8 mouse cellular contexts compared by ENCODE assay signal in genomic region chr8:84893709-84894134, GRCm38 (mm10). TPM values are rescaled to one million over a fixed set of nuclear protein-coding genes. Genes with fewer than 3 reads are reported as not detected.
DNase-seq lines count a peak whose midpoint lies in the region; ATAC-seq lines count a peak whose summit lies in the region.

TSS of gene Gcdh (minus strand) at chr8:84893921.

- peak within 1 kb of the TSS; percentile 88 for H3K4me2 ChIP-seq in lung, embryonic 16.5 days (ENCODE audit: low read depth, low read length)

- H3K27ac ChIP-seq in lung, embryonic 16.5 days (ENCODE audit: low read length) = no peak within 1 kb of the TSS

- peaks cover 8% of the 10 kb centered on the region for H3K4me1 ChIP-seq in lung, embryonic 16.5 days (replicated peaks; ENCODE audit: control insufficient read depth, insufficient read depth, low read length)

- no peaks in the 10 kb centered on the region for H3K9me3 ChIP-seq in lung, embryonic 16.5 days (ENCODE audit: control insufficient read depth, low read length)

- H3K36me3 ChIP-seq in lung, embryonic 16.5 days (ENCODE audit: control insufficient read depth, insufficient read depth, low read length) = no peaks in the 10 kb centered on the region

- DNase-seq in MEL-GATA-1-ER (ENCODE audit: extremely low read depth, low read depth) = peak; percentile 96
- DNase-seq in cerebellum, adult 8-10 months = peak; percentile 91
- DNase-seq in forelimb bud, embryonic 11.5 days (ENCODE audit: low read depth, low spot score) = peak; percentile 94
- DNase-seq in layer of hippocampus, adult 9-10 months (ENCODE audit: low spot score) = peak; percentile 90
- DNase-seq in ovary, postnatal 10 days (ENCODE audit: low spot score) = peak; percentile 67
- DNase-seq in thymus, postnatal 10 days (ENCODE audit: low spot score in 2 of 2) = peak; percentile 80 to 82

- ATAC-seq in hematopoietic stem cell, adult 5-6 weeks (replicated peaks in 1 of 2; ENCODE audit: insufficient read depth in 1 of 2, low FRiP score in 2 of 2, low TSS enrichment in 1 of 2, low read depth in 1 of 2, poor library complexity in 2 of 2, severe bottlenecking in 2 of 2) = peak; percentile 99 to 100
- ATAC-seq in lung, embryonic 16.5 days (ENCODE audit: low read depth) = peak; percentile 99

- peak within 1 kb of the TSS; percentile 88 for H3K4me3 ChIP-seq in lung, embryonic 16.5 days (ENCODE audit: low read length)

- no peaks in the 10 kb centered on the region for H3K27me3 ChIP-seq in lung, embryonic 16.5 days (ENCODE audit: control insufficient read depth, insufficient read depth, low read depth, low read length)

- WGBS in lung, embryonic 16.5 days = under 1% methylated on average over 11 of the region's 11 CpGs

- H3K9ac ChIP-seq in lung, embryonic 16.5 days (ENCODE audit: low read length) = peak within 1 kb of the TSS; percentile 79

RNA-seq across cellular contexts. Expression of gene Gcdh, which starts in this region (rescaled TPM):
- 29.5 and 37.4 TPM in 2 replicates for total RNA-seq in hematopoietic stem cell, adult 5-6 weeks (2017)
- polyA plus RNA-seq in lung, embryonic 16.5 days (2015; fragmentation: Nextera tagmentation; extraction: Ambion mirVana) = 36.7 and 37.3 TPM in 2 replicates
